Mouse (Mus musculus): ENCODE results near the gene Sumf2. TPM values are rescaled to one million over a fixed set of nuclear protein-coding genes. Genes with fewer than 3 reads are reported as not detected.

Gene Sumf2
- total RNA-seq, 4 experiments from 2014 or later: 30.2 to 69.8 (median 54.5) TPM

GRCm38 (mm10) chr5:129908242-129908965, 61.6 kb downstream of the Sumf2 start, which contains the start of gene Nupr1l:
TSS of gene Nupr1l (plus strand) at chr5:129908540.
- DNase-seq: peak; percentile 84

GRCm38 (mm10) chr5:129909147-129909546, 62.4 kb downstream of the Sumf2 start:
- no peak for DNase-seq

GRCm38 (mm10) chr5:129909591-129909990, 62.8 kb downstream of the Sumf2 start:
- DNase-seq: no peak

Other genes starting within 250 kb of the Sumf2 start
- 1 to 10 TPM; 3.4 to 5.2 (median 4.1) TPM for gene Zfp11, start 176.9 kb upstream of the Sumf2 start, total RNA-seq (2022)
- gene Sept14, start 138.5 kb upstream of the Sumf2 start, total RNA-seq (2022): not detected
- 100 to 1,000 TPM in 1 of 4 experiments, 10 to 100 TPM in 3; 88.6 to 111 (median 90.3) TPM for gene Mrps17, start 131.5 kb upstream of the Sumf2 start, total RNA-seq (2022)
- 100 to 1,000 TPM; 133 to 158 (median 149) TPM for gene Nipsnap2, start 121.9 kb upstream of the Sumf2 start, total RNA-seq (2022)
- gene Psph, start 59.5 kb upstream of the Sumf2 start, total RNA-seq (2022): 10 to 100 TPM; 19.7 to 25.4 (median 22.5) TPM
- 1,000 to 10,000 TPM in 1 of 4 experiments, 100 to 1,000 TPM in 3; 716 to 1,044 (median 882) TPM for gene Chchd2, start 40.5 kb downstream of the Sumf2 start, total RNA-seq (2022)
- 1 to 10 TPM; 1.5 to 3.3 (median 2.0) TPM for gene Zbed5, start 48.7 kb downstream of the Sumf2 start, total RNA-seq (2022)
- gene Phkg1, start 51.6 kb downstream of the Sumf2 start, total RNA-seq (2022): 1 to 10 TPM in 3 of 4 experiments, under 1 TPM in 1; 0.49 to 2.6 (median 1.1) TPM
- 1 to 10 TPM; 3.3 to 7.2 (median 5.0) TPM for gene Nupr1l, start 61.6 kb downstream of the Sumf2 start, total RNA-seq (2022)
- gene Vkorc1l1, start 95.0 kb downstream of the Sumf2 start, total RNA-seq (2022): 10 to 100 TPM; 29.2 to 38.6 (median 34.6) TPM
- gene Gusb, start 156.1 kb downstream of the Sumf2 start, total RNA-seq (2022): 10 to 100 TPM; 57.5 to 75.2 (median 68.5) TPM
- 100 to 1,000 TPM; 137 to 158 (median 148) TPM for gene Asl, start 182.3 kb downstream of the Sumf2 start, total RNA-seq (2022)
- 10 to 100 TPM; 44.8 to 48.3 (median 47.7) TPM for gene Crcp, start 182.3 kb downstream of the Sumf2 start, total RNA-seq (2022)
- gene Tpst1, start 226.3 kb downstream of the Sumf2 start, total RNA-seq (2022): 10 to 100 TPM; 46.9 to 86.8 (median 67.7) TPM

All from adrenal gland, adult 8-10 months (tissue).